Mouse (Mus musculus) thymus, adult 2 months (tissue): ENCODE measurements around the gene Med12l.

Source experiments
- CTCF ChIP-seq: fragments of 200-500 bp; IDR thresholded peaks from 2 replicates; pipeline ENCODE4 v1.5.1; 2012; ENCODE audit warnings: mild to moderate bottlenecking, control low read depth, low read length, moderate library complexity, borderline replicate concordance; ENCODE audit not compliant: control insufficient read depth, poor library complexity, insufficient read depth; ENCODE audit errors: extremely low read depth
- POLR2A ChIP-seq: fragments of 200-500 bp; IDR thresholded peaks from 2 replicates; pipeline ENCODE4 v1.6.1; 2012; ENCODE audit warnings: mild to moderate bottlenecking, low read length, control low read depth, moderate library complexity; ENCODE audit not compliant: control insufficient read depth, poor library complexity, insufficient read depth; ENCODE audit errors: extremely low read depth

DNA sequence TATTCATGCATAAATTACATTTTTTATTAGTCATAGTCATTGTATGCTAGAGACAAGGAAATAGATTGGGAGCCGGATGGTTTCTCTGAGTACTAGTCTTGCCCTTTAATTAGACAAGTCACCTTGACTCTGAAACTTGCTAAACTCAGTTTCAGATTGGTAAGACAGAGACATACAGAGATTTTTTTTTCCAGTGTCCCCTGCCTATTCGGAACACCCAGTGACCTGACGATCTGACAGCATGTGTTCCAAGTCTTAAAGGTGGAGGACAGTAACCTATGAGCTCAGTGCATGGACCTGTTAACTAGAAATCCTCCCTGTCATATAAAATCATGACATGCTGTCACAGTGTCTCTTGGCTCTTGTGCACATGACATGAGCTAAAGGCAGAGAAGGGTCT lies 123.9 kb downstream of the Med12l start:
- TF ChIP-seq CTCF = no peak
- TF ChIP-seq POLR2A = no peak
